Mouse (Mus musculus) megakaryocyte, embryonic 14.5 days (primary cell): ENCODE results near the gene Six1. TPM values are rescaled to one million over a fixed set of nuclear protein-coding genes. Genes with fewer than 3 reads are reported as not detected.

Experiments
- H3K27me3 ChIP-seq: replicated peaks from 2 replicates; pipeline ENCODE3; 2012; ENCODE audit warnings: inconsistent platforms
- H3K36me3 ChIP-seq: replicated peaks from 2 replicates; pipeline ENCODE3; 2012; ENCODE audit warnings: low read length, inconsistent platforms, mixed read lengths
- H3K4me1 ChIP-seq: 2 replicates; pipeline ENCODE4 v1.6.1; 2012; ENCODE audit warnings: inconsistent platforms
- H3K4me3 ChIP-seq: replicated peaks from 2 replicates; pipeline ENCODE3; 2012; ENCODE audit warnings: moderate library complexity, mild to moderate bottlenecking, inconsistent platforms
- H3K9me3 ChIP-seq: 2 replicates; pipeline ENCODE4 v1.6.1; 2012; ENCODE audit warnings: inconsistent platforms
- FLI1 ChIP-seq: IDR thresholded peaks from 2 replicates; pipeline ENCODE4 v1.6.1; 2012; ENCODE audit warnings: low read length, inconsistent platforms, mixed read lengths
- GATA1 ChIP-seq: IDR thresholded peaks from 3 replicates; pipeline ENCODE4 v1.6.1; 2012; ENCODE audit warnings: mixed read lengths, low read length, inconsistent platforms, borderline replicate concordance
- polyA plus RNA-seq: library from polyadenylated mRNA; stranded (reverse); fragments of >175 nt; gene quantifications from 2 replicates; pipeline ENCODE4 v1.2.3, GENCODE M21; 2012; ENCODE audit warnings: low replicate concordance; ENCODE audit not compliant: insufficient read depth

The Six1 gene
- polyA plus RNA-seq, 1 experiment = 8.1 TPM

DNA sequence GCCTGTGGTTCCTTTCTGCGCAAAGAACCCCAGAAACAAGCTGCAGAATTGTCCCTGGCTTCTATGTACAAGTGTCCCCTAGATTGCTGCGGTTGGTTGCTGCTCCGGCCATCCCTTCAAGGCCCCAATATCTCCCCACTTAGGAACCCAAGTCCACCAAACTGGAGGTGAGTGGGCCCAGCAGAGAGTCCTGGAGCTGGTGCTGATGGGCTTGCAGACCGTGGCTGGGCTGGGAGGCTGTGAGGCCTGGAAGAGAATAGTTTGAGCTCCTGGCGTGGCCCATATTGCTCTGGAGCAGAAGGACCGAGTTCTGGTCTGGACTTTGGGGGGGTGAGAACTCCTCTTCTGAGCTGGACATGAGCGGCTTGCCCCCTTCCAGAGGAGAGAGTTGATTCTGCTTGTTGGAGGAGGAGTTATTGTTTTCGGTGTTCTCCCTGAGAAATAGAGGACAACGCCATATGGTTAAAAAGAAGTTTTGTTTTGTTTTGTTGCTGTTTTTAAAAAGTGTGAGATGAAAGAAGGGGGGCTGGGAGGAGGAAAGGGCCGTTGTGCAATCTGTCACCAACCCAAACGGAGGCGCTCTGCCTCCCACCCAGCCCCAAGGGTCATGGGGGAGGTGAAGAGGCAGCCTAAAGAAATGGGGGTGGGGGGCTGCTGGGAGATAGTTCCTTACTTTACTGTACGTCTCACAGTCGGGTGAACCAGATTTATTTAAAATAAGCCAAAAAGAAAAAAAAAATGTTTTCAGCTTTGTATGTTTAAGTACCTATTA, 10.1 kb downstream of the Six1 start:
- no peak for TF ChIP-seq FLI1
- no peak for TF ChIP-seq GATA1
- H3K36me3 ChIP-seq = no peaks in the 10 kb centered on the region
- H3K4me1 ChIP-seq = peaks cover 66% of the 10 kb centered on the region
- H3K9me3 ChIP-seq = 0 out of 2 replicates have a peak, but pooled peaks cover 2% of the 10 kb centered on the region
- peaks cover 98% of the 10 kb centered on the region for H3K27me3 ChIP-seq
- H3K4me3 ChIP-seq = no peak overlapping the region

DNA sequence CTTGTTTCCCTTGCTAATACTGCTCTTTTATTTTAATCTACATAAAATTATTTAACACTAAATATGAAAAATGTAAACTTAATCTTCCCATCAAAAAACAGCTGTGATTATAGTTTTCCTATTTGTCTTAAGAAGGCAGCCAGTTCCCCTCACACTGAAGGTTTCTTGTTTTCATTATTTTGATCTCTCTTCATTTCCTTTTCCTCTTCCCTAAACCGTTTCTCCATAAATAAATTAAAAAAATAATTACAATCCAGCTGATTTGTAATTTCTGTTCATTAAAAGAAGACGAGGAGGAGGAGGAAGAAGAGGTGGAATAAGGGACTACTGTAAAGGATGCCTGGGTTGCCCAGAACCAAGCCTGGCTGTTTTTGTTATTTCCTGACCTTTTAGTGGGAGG, 10.8 kb downstream of the Six1 start:
- no peak overlapping the region for H3K4me3 ChIP-seq
- H3K36me3 ChIP-seq = no peaks in the 10 kb centered on the region
- H3K27me3 ChIP-seq = peaks cover 98% of the 10 kb centered on the region
- H3K9me3 ChIP-seq = 0 out of 2 replicates have a peak, but pooled peaks cover 2% of the 10 kb centered on the region
- TF ChIP-seq GATA1 (no peak), FLI1 (no peak)
- peaks cover 71% of the 10 kb centered on the region for H3K4me1 ChIP-seq

DNA sequence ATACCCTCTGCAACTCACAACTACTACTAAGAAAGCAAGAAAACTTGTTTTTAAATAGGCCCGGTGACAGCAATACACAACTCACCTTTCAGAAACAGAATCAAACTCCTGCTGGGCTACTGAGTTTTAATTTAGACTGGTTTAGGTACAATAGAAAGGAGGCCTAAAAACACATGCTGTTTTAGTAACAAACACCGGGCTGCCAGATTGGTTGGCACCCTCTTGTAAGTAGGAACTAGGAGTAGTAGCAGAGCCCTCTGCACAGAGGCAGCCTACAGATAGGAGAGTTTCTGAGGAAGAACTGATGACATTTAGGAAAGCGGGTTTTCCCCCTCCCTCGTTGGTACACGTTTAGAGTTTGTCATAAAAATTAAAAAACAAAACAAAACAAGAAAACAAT, 11.3 kb downstream of the Six1 start:
- TF ChIP-seq FLI1 (no peak), GATA1 (no peak)
- H3K36me3 ChIP-seq = no peaks in the 10 kb centered on the region
- peaks cover 76% of the 10 kb centered on the region for H3K4me1 ChIP-seq
- H3K4me3 ChIP-seq = no peak overlapping the region
- H3K9me3 ChIP-seq = 0 out of 2 replicates have a peak, but pooled peaks cover 2% of the 10 kb centered on the region
- H3K27me3 ChIP-seq = peaks cover 98% of the 10 kb centered on the region

DNA sequence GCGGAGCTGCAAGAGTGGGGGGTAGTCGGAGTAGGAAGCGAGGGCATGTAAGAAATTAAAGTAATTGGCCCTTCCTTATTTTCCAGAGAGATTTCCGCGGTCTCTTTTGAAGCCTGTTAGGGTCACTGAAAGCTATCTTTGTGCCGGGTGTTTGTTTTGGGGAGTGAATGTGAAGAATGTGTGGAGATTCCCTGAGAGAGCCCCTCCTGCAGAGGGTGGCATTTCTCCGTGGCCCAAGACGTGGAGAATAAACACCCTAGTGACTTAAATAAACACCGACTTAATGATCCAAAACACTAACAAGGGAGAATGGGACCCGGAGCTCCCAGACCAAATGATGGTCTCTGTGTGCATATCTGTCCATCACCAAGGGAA, 12.4 kb downstream of the Six1 start:
- Histone ChIP-seq H3K4me1 (peaks cover 69% of the 10 kb centered on the region), H3K36me3 (no peaks in the 10 kb centered on the region), H3K4me3 (no peak overlapping the region), H3K27me3 (peaks cover 93% of the 10 kb centered on the region), H3K9me3 (0 out of 2 replicates have a peak, but pooled peaks cover 2% of the 10 kb centered on the region)
- TF ChIP-seq GATA1 = no peak
- TF ChIP-seq FLI1 = no peak

DNA sequence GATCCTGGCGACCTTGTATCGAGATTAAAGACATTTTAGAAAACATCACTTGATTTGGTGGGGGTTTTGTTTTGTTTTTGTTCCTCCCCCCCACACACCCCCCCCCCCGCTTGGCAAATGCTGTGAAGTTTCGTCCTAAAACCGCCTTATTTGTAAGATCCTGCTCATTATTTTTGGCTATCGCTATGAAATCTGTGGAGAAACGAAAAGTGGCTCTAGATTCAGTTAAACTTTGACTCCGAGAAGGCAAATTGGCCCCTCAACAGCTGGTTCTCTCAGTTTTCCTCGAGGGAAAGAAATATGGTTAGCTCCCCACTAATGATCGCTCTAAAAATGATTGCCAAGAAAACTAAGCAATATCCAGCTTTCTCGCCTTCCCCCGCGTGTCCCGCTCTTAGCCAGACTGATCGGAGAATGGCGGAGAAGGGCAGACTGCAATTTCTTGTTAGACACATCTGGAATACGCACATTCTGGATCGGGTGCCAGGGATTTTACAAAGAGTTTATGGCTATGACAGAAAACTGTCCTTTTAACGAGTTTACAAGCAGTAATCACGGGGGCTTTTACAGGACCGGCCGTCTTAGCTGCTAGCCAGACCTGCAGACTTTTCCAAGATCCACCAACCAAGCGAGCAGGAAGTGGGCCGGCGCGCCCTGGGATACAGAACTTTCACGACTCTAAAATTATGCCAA, 13.0 kb downstream of the Six1 start:
- TF ChIP-seq FLI1 (no peak), GATA1 (no peak)
- H3K27me3 ChIP-seq = peaks cover 93% of the 10 kb centered on the region
- H3K9me3 ChIP-seq = 0 out of 2 replicates have a peak, but pooled peaks cover 2% of the 10 kb centered on the region
- H3K36me3 ChIP-seq = no peaks in the 10 kb centered on the region
- peaks cover 67% of the 10 kb centered on the region for H3K4me1 ChIP-seq
- H3K4me3 ChIP-seq = no peak overlapping the region

DNA sequence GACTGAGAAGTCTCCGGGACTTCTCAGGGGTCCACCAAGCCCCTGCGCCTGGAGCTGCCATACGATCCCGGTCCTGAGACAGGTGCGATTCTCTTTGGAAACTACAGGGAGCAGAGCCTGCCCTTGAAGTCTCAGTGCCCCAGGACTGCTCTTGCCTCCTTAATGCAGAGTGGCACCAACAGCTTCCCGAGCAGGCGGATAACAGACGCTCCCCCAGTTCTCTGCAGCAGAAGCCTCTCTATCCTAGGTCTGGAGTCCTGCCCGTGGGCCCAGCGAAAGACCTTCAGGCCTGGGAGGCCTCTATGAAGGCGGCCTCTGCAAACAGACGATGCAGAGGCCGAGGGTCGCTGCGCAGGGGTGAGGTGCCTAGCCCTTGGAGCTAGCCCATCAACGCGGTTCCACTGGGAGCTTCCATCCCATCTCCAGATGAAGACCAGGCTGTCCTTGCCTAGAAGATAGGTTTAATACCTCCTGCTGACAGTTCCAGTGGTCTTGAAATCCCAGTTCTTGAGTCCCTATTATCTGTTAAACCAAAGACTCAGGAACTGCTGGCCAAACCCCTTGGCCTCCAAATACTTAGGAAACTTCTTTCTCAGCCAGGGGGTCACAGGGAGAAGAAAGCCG, 13.6 kb downstream of the Six1 start:
- 0 out of 2 replicates have a peak, but pooled peaks cover 2% of the 10 kb centered on the region for H3K9me3 ChIP-seq
- H3K27me3 ChIP-seq = peaks cover 93% of the 10 kb centered on the region
- TF ChIP-seq FLI1 = no peak
- TF ChIP-seq GATA1 = no peak
- no peak overlapping the region for H3K4me3 ChIP-seq
- peaks cover 67% of the 10 kb centered on the region for H3K4me1 ChIP-seq
- H3K36me3 ChIP-seq = no peaks in the 10 kb centered on the region

DNA sequence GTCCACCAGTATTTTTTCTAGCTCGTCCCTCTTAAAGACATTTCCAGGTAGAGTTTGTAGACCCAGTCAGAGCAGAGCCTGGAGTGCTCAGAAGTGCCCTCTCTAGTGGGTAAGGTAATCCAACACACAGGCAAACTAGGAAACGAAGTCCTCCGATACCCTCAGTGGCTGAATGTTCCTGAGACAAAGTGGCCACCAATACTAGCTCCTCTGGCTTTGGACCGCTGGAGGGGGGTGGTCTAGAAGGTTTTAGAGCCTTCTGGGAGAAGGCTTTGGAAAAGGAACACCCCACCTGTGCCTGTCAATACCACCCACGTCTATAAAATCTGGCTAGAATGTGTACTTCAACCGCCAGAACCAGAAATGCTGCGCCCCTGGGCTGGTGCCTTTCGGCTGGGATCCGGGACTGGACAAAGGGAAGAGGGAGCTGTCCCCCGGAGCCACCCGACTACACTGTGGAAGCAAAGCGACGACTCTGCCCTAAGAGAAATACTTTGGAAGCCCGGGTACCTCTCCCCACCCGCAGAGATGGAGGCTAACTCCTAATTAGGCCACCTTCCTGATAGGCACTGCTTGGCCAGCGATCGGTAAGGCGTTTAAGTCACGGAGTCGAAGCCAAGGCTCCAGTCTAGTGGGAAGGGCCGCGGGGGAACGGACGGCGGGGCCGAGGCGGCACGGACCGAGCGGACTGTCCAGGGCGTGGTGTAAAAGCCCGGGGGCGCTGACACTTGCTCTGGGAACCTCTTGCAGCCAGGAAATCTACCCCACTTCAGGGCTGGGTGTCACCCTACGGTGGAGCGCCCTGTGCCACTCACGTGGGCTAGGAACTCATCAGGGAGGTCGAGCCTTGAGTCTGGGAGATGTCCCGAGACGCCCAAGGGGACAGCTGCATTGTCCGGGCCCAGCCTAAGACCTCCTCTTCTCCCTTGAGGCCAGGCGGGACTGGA, 14.4 kb downstream of the Six1 start:
- no peak for TF ChIP-seq FLI1
- no peak for TF ChIP-seq GATA1
- Histone ChIP-seq H3K36me3 (no peaks in the 10 kb centered on the region), H3K27me3 (peaks cover 93% of the 10 kb centered on the region), H3K9me3 (0 out of 2 replicates have a peak, but pooled peaks cover 2% of the 10 kb centered on the region), H3K4me3 (peak overlapping the region; percentile 56), H3K4me1 (peaks cover 68% of the 10 kb centered on the region)

DNA sequence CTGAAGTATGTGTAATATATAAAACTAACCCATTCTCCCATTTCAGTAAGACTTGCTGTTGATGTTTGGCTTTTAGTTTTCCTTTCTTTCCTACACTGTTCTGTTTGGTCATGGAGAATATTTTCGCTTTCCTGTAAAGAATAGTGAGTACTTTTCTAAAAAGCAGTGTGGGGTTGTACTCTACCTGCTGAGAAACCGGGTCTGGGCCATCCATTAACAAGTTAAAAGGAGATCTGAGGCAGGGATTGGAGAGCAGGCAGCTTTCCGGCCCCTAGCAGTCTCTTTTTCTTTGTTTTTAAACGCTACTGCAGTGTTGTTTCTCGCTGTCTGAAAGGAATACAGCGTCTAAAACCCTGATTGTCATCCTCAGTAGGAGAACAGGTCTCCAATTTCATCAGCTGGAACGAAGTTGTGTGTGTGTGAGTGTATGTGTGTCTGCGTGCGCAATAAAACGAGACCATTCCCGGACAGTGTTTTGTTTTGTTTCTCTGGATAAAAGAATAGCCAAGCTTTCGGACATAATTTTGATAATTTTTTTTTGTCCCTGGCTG, 15.2 kb downstream of the Six1 start:
- H3K36me3 ChIP-seq = no peaks in the 10 kb centered on the region
- 0 out of 2 replicates have a peak, but pooled peaks cover 2% of the 10 kb centered on the region for H3K9me3 ChIP-seq
- TF ChIP-seq FLI1 (no peak), GATA1 (no peak)
- peaks cover 60% of the 10 kb centered on the region for H3K4me1 ChIP-seq
- peak overlapping the region; percentile 74 for H3K4me3 ChIP-seq
- H3K27me3 ChIP-seq = peaks cover 91% of the 10 kb centered on the region
